Mouse (Mus musculus): Measurements from ENCODE around the gene 5730455P16Rik.
"Not testable (repeated sequence)": the region's sequence is repeated elsewhere in the genome, so short reads cannot be mapped to it uniquely, and the experiment has no call there.

5730455P16Rik gene

DNA sequence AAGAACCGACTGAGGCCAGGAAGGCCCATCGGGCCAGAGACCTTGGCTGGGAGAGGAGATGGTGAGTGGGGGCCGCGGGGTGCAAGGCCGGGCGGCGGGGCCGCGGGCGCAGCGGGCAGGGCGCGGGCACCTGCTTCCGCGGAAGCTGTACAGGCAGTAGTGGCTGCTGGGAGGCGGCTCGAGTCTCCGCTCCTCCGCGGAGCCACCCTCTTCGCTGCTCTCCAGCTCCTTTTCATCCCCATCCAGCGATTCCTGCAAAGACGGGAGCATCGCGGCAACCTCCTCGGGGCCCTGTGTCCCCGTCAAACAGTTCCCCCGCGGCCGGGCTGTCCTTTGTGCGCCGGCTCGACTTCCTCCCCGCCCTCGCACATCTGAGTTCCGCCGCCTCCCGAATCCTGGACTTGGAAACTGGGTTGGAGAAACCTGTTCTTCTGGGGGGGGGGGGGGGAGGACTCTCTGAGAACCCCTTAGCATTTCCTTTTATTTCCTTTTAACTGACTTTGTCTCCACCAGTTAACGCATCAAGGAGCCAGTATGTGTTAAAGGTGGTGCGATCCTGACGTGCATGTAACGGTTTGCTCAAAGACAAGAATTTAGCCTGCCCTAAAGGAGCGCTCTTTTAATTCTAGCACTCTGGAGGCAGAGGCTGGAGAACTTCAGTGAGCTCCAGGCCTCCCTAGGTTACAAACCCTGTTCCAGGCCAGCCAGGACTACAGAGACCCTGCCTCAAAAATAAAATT lies at the start of gene 5730455P16Rik:
Gene 5730455P16Rik, minus strand, starts transcription at position 323 of the 740 bp plus-strand sequence.
- DNase-seq (ENCODE audit: low read depth, low spot score), result peak; percentile 63

DNA sequence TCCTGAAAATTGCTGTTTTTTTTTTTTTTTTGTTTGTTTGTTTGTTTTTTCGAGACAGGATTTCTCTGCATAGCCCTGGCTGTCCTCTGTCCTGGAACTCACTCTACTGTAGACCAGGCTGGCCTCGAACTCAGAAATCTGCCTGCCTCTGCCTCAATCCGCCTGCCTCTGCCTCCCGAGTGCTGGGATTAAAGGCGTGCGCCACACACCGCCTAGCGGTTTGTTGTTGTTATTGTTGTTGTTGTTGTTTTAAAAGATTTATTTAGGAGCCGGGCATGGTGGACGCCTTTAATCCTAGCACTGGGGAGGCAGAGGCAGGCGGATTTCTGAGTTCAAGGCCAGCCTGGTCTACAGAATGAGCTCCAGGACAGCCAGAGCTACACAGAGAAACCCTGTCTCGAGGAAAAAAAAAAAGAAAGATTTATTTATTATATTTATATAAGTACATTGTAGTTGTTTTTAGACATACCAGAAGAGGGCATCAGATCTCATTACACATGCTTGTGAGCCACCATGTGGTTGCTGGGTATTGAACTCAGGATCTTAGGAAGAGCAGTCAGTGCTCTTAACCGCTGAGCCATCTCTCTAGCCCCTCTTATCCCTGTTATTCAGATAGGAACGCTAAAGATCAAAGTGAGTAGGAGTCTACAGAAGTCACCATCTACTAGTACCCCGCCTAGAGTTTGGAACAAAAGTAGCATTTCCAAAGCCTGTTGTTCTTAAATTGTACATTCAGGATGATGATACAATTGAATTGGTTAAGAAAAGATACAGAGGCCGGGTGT lies 48.4 kb upstream of the 5730455P16Rik start:
- not testable (repeated sequence) for DNase-seq (ENCODE audit: low read depth, low spot score)

DNA sequence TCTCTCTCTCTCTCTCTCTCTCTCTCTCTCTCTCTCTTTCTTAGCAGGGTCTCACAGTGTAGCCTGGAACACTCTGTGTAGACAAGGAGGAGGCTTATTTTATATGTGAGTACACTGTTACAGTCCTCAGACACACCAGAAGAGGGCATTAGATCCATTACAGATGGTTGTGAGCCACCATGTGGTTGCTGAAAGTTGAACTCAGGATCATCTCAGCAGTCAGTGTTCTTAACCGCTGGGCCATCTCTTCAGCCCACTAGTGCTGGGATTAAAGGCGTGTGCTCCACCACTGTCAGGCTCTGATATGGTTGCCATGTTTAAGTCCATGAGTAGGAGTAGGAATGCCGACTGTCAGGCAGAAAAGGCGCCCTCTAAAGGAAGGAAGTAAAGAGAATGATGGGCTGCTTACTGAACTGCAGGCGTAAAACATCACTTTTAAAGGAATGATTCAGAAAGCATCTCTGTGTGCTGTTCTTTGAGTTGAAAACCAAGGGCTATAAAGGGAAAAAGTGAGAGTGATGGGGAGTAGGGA lies 47.5 kb upstream of the 5730455P16Rik start:
- no peak for DNase-seq (ENCODE audit: low read depth, low spot score)

DNA sequence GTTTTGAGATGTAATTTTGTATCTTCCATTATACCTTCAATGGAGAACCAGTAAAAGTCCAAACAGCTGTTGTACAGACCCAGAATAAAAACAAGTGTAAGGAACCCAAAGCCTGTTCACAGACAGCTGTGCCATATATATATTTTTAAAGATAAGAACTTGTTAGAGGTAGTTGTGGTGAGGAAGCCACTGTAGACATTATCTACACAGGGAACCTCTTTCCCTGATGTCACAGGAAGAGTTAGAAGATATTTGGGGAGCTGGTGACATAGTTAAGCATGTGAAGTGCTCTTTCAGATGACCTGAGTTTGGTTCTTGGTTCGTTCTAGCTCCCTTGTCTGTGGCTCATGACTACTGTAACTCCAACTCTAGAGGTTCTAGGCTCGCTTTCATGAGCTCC lies 46.9 kb upstream of the 5730455P16Rik start:
- no peak for DNase-seq (ENCODE audit: low read depth, low spot score)

DNA sequence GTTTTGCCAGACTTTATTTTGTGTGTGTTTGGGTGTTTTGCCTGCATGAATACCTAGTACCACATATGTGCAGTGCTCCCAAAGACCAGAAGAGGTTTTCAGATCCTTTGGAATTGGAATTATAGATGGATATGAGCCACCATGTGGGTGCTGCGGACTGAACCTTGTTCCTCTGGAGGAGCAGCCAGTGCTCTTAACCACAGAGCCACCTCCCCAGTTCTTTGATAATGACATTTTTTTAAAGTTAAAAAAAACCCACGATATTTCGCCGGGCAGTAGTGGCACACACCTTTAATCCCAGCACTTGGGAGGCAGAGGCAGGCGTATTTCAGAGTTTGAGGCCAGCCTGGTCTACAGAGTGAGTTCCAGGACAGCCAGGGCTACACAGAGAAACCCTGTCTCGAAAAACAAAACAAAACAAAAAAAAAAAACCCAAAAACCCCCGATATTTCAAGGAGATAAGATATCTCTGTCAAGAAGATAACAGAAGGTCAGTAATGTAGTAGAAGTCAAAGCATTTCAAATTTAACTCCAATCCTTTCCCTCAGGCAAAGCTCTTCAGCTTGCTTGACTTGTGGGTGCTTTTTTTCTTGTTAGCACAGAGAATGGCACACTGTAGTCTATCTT lies 43.7 kb upstream of the 5730455P16Rik start:
- DNase-seq (ENCODE audit: low read depth, low spot score), result no peak

GRCm38 (mm10) chr11:80420202-80420984 lies 42.6 kb upstream of the 5730455P16Rik start:
- DNase-seq (ENCODE audit: low read depth, low spot score), result no peak

DNA sequence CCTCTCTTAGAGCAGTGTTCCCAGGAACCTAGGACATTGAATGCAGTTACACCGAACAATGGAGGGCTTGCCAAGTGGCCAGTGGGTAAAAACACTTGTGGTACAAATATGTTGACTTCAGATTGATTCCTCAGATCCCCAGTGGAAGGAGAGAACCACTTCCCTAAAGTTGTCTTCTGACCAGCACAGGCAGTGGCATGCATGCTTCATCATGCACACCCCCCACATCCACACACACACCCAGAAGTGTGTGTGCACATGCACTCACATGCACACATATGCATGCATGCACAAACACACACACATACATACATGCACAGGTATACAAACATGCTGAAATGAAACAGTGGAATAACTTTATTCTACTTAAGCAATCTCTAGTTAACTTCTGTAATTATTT lies 41.9 kb upstream of the 5730455P16Rik start:
- DNase-seq (ENCODE audit: low read depth, low spot score), result no peak

DNA sequence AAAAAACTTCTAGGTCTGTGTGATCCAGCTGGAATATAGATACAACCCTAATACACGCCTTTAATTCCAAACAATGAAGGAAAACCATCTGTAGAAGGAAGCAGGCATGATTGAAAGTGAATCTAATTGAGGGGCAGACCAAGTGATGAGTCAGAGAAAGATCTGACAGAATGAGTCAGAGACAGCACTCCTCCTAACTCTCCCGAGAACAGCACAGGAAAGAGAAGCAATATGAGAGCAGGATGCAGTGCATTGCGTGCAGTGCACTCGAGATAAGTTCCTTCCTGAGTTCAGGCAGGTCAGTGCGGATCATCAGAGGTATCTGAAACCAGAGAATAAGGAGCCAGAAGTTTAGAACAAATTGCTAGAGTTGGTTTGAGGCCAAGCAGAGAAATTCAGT lies 39.3 kb upstream of the 5730455P16Rik start:
- no peak for DNase-seq (ENCODE audit: low read depth, low spot score)

DNA sequence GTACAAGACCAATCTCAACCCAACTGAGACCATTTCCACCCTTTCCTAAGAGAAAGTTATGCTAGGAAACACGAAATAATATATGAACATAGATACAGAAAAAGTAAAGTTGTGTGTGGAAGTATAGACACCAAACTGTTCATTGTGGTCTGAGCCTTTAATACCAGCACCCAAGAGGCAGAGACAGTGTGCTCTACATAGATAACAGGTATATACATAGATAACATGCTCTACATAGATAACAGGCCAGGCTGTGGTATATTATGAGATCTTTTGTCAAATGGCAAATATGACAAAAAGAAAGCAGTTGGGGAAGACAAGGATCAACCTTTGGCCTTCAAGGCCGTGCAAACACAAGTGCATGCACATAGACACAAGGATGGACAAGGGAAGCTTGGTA lies 32.5 kb upstream of the 5730455P16Rik start:
- no peak for DNase-seq (ENCODE audit: low read depth, low spot score)

DNA sequence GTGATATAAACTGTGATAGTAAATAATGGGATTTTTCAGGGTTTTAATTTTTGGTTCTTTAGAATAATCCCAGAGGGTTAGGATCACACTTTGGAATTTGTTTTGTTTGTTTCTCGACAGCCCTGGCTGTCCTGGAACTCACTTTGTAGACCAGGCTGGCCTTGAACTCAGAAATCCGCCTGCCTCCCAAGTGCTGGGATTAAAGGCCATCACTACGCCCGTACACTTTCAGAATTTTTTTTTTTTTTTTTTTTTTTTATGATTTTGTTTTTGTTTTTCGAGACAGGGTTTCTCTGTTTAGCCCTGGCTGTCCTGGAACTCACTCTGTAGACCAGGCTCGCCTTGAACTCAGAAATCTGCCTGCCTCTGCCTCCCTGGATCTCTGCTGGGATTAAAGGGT lies 30.0 kb upstream of the 5730455P16Rik start:
- DNase-seq (ENCODE audit: low read depth, low spot score), result not testable (repeated sequence)

- no peak for DNase-seq (ENCODE audit: low read depth, low spot score)
Measured at GRCm38 (mm10) chr11:80396617-80397016, 18.8 kb upstream of the 5730455P16Rik start.

DNA sequence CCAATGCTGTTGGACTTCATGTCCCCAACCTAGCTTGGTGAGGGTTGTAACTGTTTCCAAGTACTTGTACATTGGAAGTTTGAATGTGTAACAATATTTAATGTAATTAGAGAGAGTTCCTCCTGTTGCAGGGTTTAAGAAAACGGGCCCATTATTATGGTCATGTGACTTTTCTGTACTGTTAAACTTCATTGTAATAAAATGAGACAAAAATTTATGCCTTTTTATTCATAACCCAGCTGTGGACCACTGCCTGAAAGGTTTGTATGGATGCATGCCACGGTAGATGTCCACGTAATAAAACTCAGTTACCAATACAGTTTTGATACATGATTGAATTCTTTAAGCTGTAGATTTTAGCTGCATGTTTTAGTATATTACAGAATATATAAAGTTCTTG lies 18.1 kb upstream of the 5730455P16Rik start:
- no peak for DNase-seq (ENCODE audit: low read depth, low spot score)

GRCm38 (mm10) chr11:80391407-80392120 lies 13.7 kb upstream of the 5730455P16Rik start:
- DNase-seq (ENCODE audit: low read depth, low spot score), result no peak

- DNase-seq (ENCODE audit: low read depth, low spot score), result no peak
Measured at GRCm38 (mm10) chr11:80389885-80390284, 12.1 kb upstream of the 5730455P16Rik start.

GRCm38 (mm10) chr11:80386790-80387189 lies 9.0 kb upstream of the 5730455P16Rik start:
- DNase-seq (ENCODE audit: low read depth, low spot score), result no peak

DNA sequence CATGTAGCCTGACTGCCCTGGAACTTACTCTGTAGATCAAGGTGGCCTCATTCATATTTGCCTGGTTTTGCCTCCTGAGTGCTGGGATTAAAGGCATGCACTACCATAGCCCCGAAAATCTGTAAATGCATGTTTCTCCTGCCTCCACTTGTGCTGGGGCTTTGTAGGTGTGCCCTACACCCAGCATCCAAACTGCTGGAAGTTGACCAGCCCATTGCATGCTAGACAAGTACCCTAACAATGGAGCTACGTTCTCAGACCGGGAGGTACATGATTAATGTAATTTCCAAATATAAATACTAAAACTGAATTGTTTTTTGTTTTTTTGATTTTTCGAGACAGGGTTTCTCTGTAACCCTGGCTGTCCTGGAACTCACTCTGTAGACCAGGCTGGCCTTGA lies 7.2 kb upstream of the 5730455P16Rik start:
- no peak for DNase-seq (ENCODE audit: low read depth, low spot score)

DNA sequence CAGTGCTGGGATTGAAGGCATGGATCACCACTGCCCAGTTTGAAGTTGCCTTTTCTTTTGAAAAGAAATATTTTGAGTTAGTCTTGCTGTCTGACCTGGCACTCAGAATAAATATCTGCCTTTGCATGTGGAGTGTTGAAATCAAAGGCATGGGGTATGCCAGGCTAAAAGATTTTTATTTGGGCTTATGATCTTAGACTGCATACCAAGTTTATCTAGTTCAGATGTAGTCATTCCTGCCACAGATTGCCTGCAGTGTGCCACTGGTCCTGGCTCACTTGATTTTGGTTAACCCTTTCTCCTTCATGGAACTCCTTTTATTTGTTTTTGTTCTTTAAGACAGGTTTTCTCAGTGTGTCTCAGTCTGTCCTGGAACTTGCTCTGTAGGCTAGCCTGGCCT lies 6.6 kb upstream of the 5730455P16Rik start:
- DNase-seq (ENCODE audit: low read depth, low spot score), result no peak

GRCm38 (mm10) chr11:80383626-80384046 lies 5.8 kb upstream of the 5730455P16Rik start:
- no peak for DNase-seq (ENCODE audit: low read depth, low spot score)

DNA sequence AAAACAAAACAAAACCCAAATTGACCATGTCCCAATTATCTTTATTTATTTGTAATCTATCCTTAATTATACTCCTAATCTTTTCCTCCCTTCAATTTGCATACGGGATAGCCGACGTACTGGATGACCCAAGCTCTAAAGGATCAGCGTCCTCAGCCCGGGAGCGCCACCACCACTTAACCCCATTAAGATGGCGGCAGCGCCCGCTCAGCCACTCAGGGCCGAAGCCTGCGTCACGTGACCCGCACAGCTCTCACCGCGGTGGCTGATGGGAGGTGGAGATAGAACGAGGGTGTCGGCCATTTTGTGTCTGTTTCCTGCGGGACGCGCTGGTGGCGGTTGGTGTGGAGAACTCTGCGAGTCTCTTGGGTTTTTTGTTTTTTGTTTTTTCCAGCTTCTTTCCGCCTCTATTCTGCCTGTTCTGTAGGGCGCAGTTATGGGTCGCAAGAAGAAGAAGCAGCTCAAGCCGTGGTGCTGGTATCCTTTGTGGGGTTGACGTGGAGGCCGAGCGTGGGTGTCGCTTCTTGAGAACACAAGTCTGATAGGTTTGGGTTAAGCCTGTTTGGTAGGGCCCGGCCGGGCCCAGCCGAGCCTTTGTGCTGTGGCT lies 5.3 kb upstream of the 5730455P16Rik start, which contains the start of gene Zfp207:
Gene Zfp207, plus strand, starts transcription at position 261 of the 607 bp plus-strand sequence.
- DNase-seq (ENCODE audit: low read depth, low spot score), result peak; percentile 95

- no peak for DNase-seq (ENCODE audit: low read depth, low spot score)
Measured at GRCm38 (mm10) chr11:80382626-80383018, 4.8 kb upstream of the 5730455P16Rik start.

Measured in retina, postnatal 7 days (tissue).